Mouse (Mus musculus) hindbrain, embryonic 11.5 days (tissue): ENCODE data around the gene Nrm. TPM values are rescaled to one million over a fixed set of nuclear protein-coding genes. Genes with fewer than 3 reads are reported as not detected.

Experiments
- ATAC-seq: fragments of 200-750 bp; cut with Nextera tagmentation; 2 replicates; pipeline ENCODE4 v1.8.0; 2017; ENCODE audit warnings: mild to moderate bottlenecking, moderate TSS enrichment, moderate library complexity; ENCODE audit not compliant: low FRiP score
- DNase-seq: peaks from one replicate; pipeline ENCODE4 v3.0.0-alpha.2; 2015; ENCODE audit warnings: low spot score
- H3K27ac ChIP-seq: fragments of 300-500 bp; sonication (generic); 2 replicates; pipeline ENCODE4 v1.5.1; 2014; ENCODE audit warnings: mild to moderate bottlenecking, low read depth, low read length
- H3K27me3 ChIP-seq: fragments of 300-500 bp; sonication (generic); 2 replicates; pipeline ENCODE4 v1.6.1; 2014; ENCODE audit warnings: mild to moderate bottlenecking, low read length, moderate library complexity, mixed read lengths; ENCODE audit not compliant: control insufficient read depth, insufficient read depth
- H3K36me3 ChIP-seq: fragments of 300-500 bp; sonication (generic); 2 replicates; pipeline ENCODE4 v1.6.1; 2014; ENCODE audit warnings: mild to moderate bottlenecking, low read length, moderate library complexity, mixed read lengths; ENCODE audit not compliant: control insufficient read depth, insufficient read depth
- H3K4me1 ChIP-seq: fragments of 300-500 bp; sonication (generic); replicated peaks from 2 replicates; pipeline ENCODE4 v1.6.1; 2014; ENCODE audit warnings: low read length, mixed read lengths; ENCODE audit not compliant: control insufficient read depth, insufficient read depth
- H3K4me2 ChIP-seq: fragments of 300-500 bp; sonication (generic); replicated peaks from 2 replicates; pipeline ENCODE4 v1.6.1; 2014; ENCODE audit warnings: mild to moderate bottlenecking, low read depth, low read length
- H3K4me3 ChIP-seq: fragments of 300-500 bp; sonication (generic); 2 replicates; pipeline ENCODE4 v1.5.1; 2014; ENCODE audit warnings: low read depth, low read length
- H3K9ac ChIP-seq: fragments of 300-500 bp; sonication (generic); 2 replicates; pipeline ENCODE4 v1.6.1; 2014; ENCODE audit warnings: low read depth, low read length
- H3K9me3 ChIP-seq: fragments of 300-500 bp; sonication (generic); 2 replicates; pipeline ENCODE4 v1.6.1; 2016; ENCODE audit warnings: low read length; ENCODE audit not compliant: control insufficient read depth
- WGBS: fragments of 180-500 bp; shearing (Covaris S2); extraction: QIAGEN DNeasy Blood & Tissue Kit; methylation state at CpG from one replicate; pipeline ENCODE4 v1.1.7; 2014; 5-methylcytosine and 5-hydroxymethylcytosine counted together
- polyA plus RNA-seq: library from polyadenylated mRNA; unstranded; fragments of >200 nt; fragmentation: Nextera tagmentation; extraction: Ambion mirVana; gene quantifications from 2 replicates; pipeline ENCODE4 v1.2.1, GENCODE M21; 2014

Gene Nrm
- polyA plus RNA-seq, 1 experiment from 2014 or later = 49.2 TPM

GRCm38 (mm10) chr17:35848112-35848511 lies 13.0 kb upstream of the Nrm start:
- Histone ChIP-seq H3K9me3 (no peaks in the 10 kb centered on the region), H3K9ac (no peak overlapping the region), H3K36me3 (peaks cover 22% of the 10 kb centered on the region; the same call in 1 of the 2 replicates), H3K4me2 (no peak overlapping the region), H3K4me1 (no peaks in the 10 kb centered on the region), H3K27ac (no peak overlapping the region), H3K27me3 (no peaks in the 10 kb centered on the region), H3K4me3 (no peak overlapping the region)
- DNase-seq (no peak), ATAC-seq (no peak)
- 56% methylated on average over 1 of the region's 1 CpGs for WGBS

GRCm38 (mm10) chr17:35850974-35851373 lies 10.1 kb upstream of the Nrm start:
- Histone ChIP-seq H3K9me3 (no peaks in the 10 kb centered on the region), H3K4me3 (no peak overlapping the region), H3K27ac (no peak overlapping the region), H3K4me1 (no peaks in the 10 kb centered on the region), H3K4me2 (no peak overlapping the region), H3K36me3 (peaks cover 14% of the 10 kb centered on the region; the same call in 1 of the 2 replicates), H3K27me3 (no peaks in the 10 kb centered on the region), H3K9ac (no peak overlapping the region)
- 88% methylated on average over 3 of the region's 3 CpGs for WGBS
- ATAC-seq (no peak), DNase-seq (no peak)

- 0 out of 2 replicates have a peak, but pooled peaks cover 3% of the 10 kb centered on the region for H3K36me3 ChIP-seq
- 87% methylated on average over 1 of the region's 1 CpGs for WGBS
- ATAC-seq (no peak), DNase-seq (no peak)
- no peaks in the 10 kb centered on the region for H3K9me3 ChIP-seq
- H3K4me3 ChIP-seq = no peak overlapping the region
- no peak overlapping the region for H3K4me2 ChIP-seq
- H3K27ac ChIP-seq = no peak overlapping the region
- H3K27me3 ChIP-seq = no peaks in the 10 kb centered on the region
- H3K9ac ChIP-seq = no peak overlapping the region
- H3K4me1 ChIP-seq = no peaks in the 10 kb centered on the region
These were observed 1.7 kb upstream of the Nrm start for GRCm38 (mm10) chr17:35859371-35859770.

- WGBS = 58% methylated on average over 2 of the region's 2 CpGs
- no peaks in the 10 kb centered on the region for H3K4me1 ChIP-seq
- no peak overlapping the region for H3K27ac ChIP-seq
- H3K9me3 ChIP-seq = no peaks in the 10 kb centered on the region
- H3K4me3 ChIP-seq = no peak overlapping the region
- no peak overlapping the region for H3K4me2 ChIP-seq
- no peaks in the 10 kb centered on the region for H3K27me3 ChIP-seq
- no peak for DNase-seq
- 0 out of 2 replicates have a peak, but pooled peaks cover 3% of the 10 kb centered on the region for H3K36me3 ChIP-seq
- H3K9ac ChIP-seq = no peak overlapping the region
- no peak for ATAC-seq
These were observed 1.3 kb upstream of the Nrm start for GRCm38 (mm10) chr17:35859835-35860234.

- 4% methylated on average over 12 of the region's 12 CpGs for WGBS
- Histone ChIP-seq H3K4me3 (peak overlapping the region; percentile 63), H3K4me1 (no peaks in the 10 kb centered on the region), H3K4me2 (peak overlapping the region; percentile 64), H3K9ac (peak overlapping the region; percentile 79), H3K36me3 (0 out of 2 replicates have a peak, but pooled peaks cover 3% of the 10 kb centered on the region), H3K9me3 (no peaks in the 10 kb centered on the region), H3K27me3 (no peaks in the 10 kb centered on the region), H3K27ac (peak overlapping the region; percentile 86)
- ATAC-seq (no peak), DNase-seq (no peak)
These were observed 304 bp upstream of the Nrm start for GRCm38 (mm10) chr17:35860831-35861197.

- Histone ChIP-seq H3K4me2 (peak overlapping the region; percentile 98), H3K4me1 (peaks cover 8% of the 10 kb centered on the region), H3K27me3 (no peaks in the 10 kb centered on the region), H3K9ac (peak overlapping the region; percentile 87), H3K27ac (peak overlapping the region; percentile 99), H3K4me3 (peak overlapping the region; percentile 54), H3K36me3 (no peaks in the 10 kb centered on the region; the same call in 1 of the 2 replicates), H3K9me3 (no peaks in the 10 kb centered on the region)
- ATAC-seq (no peak), DNase-seq (no peak)
- WGBS = 25% methylated on average over 10 of the region's 10 CpGs
These were observed 3.8 kb downstream of the Nrm start for GRCm38 (mm10) chr17:35864832-35865353.

- H3K9ac ChIP-seq = peak within 1 kb of the TSS; percentile 87
- DNase-seq (peak; percentile 89), ATAC-seq (peak; percentile 76)
- H3K4me3 ChIP-seq = peak within 1 kb of the TSS; percentile 54
- H3K9me3 ChIP-seq = no peaks in the 10 kb centered on the region
- H3K27ac ChIP-seq = peak within 1 kb of the TSS; percentile 99
- WGBS = under 1% methylated on average over 47 of the region's 48 CpGs
- H3K36me3 ChIP-seq = no peaks in the 10 kb centered on the region; the same call in 1 of the 2 replicates
- H3K4me1 ChIP-seq = peaks cover 8% of the 10 kb centered on the region
- no peaks in the 10 kb centered on the region for H3K27me3 ChIP-seq
- H3K4me2 ChIP-seq = peak within 1 kb of the TSS; percentile 98
These were observed 4.6 kb downstream of the Nrm start, which contains the start of gene Ppp1r18 for GRCm38 (mm10) chr17:35865481-35866280. TSS of gene Ppp1r18 (plus strand) at chr17:35865593.

- H3K4me1 ChIP-seq = peaks cover 8% of the 10 kb centered on the region
- ATAC-seq = peak; percentile 56
These were observed 5.2 kb downstream of the Nrm start for GRCm38 (mm10) chr17:35866281-35866831.

More at GRCm38 (mm10) chr17:35866281-35866831, 5.2 kb downstream of the Nrm start:
- Histone ChIP-seq H3K9ac (peak overlapping the region; percentile 87), H3K36me3 (peaks cover 4% of the 10 kb centered on the region), H3K4me2 (peak overlapping the region; percentile 98), H3K27me3 (no peaks in the 10 kb centered on the region), H3K27ac (peak overlapping the region; percentile 99), H3K4me3 (peak overlapping the region; percentile 54), H3K9me3 (peaks cover 4% of the 10 kb centered on the region; the same call in 1 of the 2 replicates)
- under 1% methylated on average over 38 of the region's 38 CpGs for WGBS
- DNase-seq = peak; percentile 77
